Mouse (Mus musculus): Measurements from ENCODE around the gene Ndufaf1.

GRCm38 (mm10) chr2:119692003-119692701 is 29.5 kb upstream of the Ndufaf1 start:
- TF ChIP-seq E2F4 (IDR thresholded peaks at IDR 0.05; ENCODE audit: insufficient read depth): no peak
- no peak for TF ChIP-seq TCF12 (IDR thresholded peaks at IDR 0.05; ENCODE audit: insufficient read depth, poor library complexity, severe bottlenecking)
- no peak for TF ChIP-seq CEBPB (IDR thresholded peaks at IDR 0.05; ENCODE audit: insufficient read depth, poor library complexity, severe bottlenecking)
- no peak for TF ChIP-seq POLR2A (IDR thresholded peaks at IDR 0.05; ENCODE audit: insufficient read length, low read depth)
- no peak for TF ChIP-seq USF1 (IDR thresholded peaks at IDR 0.05; ENCODE audit: low read depth)
- TF ChIP-seq MAX (IDR thresholded peaks at IDR 0.05; ENCODE audit: low read depth): no peak
- no peak for TF ChIP-seq MYOD1 (IDR thresholded peaks at IDR 0.05; ENCODE audit: control insufficient read depth in 1 of 3, insufficient read length in 2 of 3, low read depth in 2 of 3)
- no peak for TF ChIP-seq POLR2AphosphoS2 (IDR thresholded peaks at IDR 0.05; ENCODE audit: insufficient read length, low read depth)
- TF ChIP-seq MYOG (IDR thresholded peaks at IDR 0.05; ENCODE audit: control insufficient read depth in 1 of 3, insufficient read depth in 1 of 3, insufficient read length in 2 of 3, low read depth in 2 of 3): no peak
- TF ChIP-seq TCF3 (IDR thresholded peaks at IDR 0.05; ENCODE audit: insufficient read length, low read depth): no peak
